Mouse (Mus musculus) CH12F3 (cell line): ENCODE measurements around the gene Rpl31.

Experiments used
- in situ Hi-C: fragments of 300-500 bp; cut with MboI; formaldehyde crosslinking; loops from 2 replicates; pipeline ENCODE4 v1.14.3; 2020; ENCODE audit warnings: low sequenced_read_pairs

Rpl31 gene

GRCm38 (mm10) chr1:39361754-39362514 is 5.7 kb upstream of the Rpl31 start:
- in situ Hi-C loops: no loop called here

- in situ Hi-C loops: no loop called here
Measured at GRCm38 (mm10) chr1:39362515-39362893, 5.1 kb upstream of the Rpl31 start.

DNA sequence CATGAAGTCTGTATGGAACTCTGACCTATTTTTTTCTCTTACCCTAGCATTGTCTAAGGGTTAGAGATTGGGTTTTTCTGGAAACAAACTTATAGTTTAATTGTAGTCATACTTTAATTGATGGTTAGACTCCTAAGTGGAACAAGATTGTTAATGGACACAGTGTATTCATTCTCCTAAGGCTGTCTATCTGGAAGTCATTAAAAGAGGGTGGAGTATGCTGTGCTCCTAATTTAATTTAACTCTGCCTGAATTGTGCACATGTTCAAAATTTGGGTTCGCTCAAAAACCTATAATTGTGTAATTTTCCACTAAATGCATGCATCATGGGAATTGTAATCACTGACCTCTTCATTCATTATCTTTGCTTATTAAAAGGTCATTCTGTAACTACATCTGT is 2.1 kb upstream of the Rpl31 start:
- in situ Hi-C loops: no loop called here

GRCm38 (mm10) chr1:39367045-39367444 is 597 bp upstream of the Rpl31 start:
- in situ Hi-C loops: no loop called here

GRCm38 (mm10) chr1:39368267-39368841 is 712 bp downstream of the Rpl31 start:
- in situ Hi-C loops: no loop called here

DNA sequence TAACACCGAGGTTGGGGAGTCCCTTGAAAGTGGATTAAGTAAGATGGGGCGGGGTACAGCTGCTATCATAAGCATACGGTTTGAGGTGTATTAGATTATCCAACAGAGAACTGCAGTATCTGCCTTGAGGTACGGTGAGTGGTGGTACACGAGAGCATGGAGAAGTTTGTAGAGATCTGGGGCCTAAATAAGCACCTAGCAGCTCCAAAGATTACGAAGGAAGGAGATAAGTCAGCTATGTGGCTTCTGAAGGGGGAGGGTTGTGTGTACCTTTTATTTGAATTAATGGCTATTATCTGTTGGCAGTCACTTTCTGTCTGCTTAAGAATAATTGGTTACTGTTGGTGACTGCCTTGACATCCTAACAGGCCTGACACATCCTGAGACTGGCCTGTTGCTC is 2.8 kb downstream of the Rpl31 start:
- in situ Hi-C loops: no loop called here

DNA sequence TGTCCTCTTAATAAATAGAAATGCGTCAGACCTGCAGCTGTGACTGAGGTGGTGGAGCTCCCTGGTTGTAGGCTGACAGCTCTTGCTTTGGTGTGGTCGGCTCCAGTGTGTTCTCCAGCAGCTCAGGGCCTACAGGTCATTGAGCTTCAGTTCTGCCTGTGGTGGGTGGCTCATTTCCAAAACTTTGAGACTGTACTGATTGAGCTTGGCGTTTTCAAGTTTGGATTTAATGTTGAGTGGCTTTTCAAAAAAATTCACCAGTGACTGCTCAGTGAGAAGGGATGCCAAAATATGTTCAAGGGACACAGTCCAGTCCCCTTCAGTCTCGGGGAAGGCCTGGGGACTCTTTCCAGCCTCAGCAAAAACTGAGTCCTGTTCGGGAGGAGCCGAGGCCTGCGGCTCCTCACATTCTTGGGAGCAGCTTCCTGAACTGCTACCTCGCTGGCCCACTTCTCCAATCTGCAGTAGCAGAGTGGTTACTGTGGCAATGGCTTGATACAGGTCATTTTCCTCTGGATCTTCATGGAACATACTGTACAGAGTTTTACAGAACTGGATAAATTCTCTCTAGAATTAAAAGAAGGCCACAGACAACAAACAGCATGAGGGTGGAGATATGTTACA is 4.7 kb downstream of the Rpl31 start:
- in situ Hi-C loops: no loop called here

- in situ Hi-C loops: no loop called here
Measured at GRCm38 (mm10) chr1:39373378-39373777, 5.7 kb downstream of the Rpl31 start.

DNA sequence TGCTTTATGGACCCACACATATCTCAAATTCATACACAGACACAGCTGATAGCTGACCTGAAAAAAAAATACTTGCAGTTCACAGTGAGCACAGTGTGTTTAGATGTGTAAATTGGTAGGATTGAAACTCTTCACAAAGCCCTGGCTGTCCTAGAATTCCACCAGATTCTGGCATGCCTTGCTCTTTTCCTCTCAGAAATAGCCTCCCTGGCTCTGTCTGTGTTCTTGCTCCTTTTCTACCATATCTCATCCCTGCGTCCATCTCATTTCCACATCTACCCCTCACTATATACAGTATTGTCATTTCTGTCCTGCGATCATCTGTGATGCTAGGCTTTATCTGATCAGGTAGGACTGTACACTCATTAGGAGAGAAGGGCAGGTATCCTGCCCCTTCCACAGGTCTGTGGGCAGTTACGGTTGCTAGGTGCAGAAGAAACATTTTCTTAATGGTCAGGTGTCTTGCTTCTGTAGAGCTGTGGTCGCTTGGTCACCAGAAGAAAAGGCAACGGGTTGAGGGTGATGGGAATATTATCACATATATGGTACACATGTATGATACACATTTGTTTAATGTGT is 6.7 kb downstream of the Rpl31 start:
- in situ Hi-C loops: no loop called here

- in situ Hi-C loops: no loop called here
Measured at GRCm38 (mm10) chr1:39376121-39376520, 8.5 kb downstream of the Rpl31 start.

DNA sequence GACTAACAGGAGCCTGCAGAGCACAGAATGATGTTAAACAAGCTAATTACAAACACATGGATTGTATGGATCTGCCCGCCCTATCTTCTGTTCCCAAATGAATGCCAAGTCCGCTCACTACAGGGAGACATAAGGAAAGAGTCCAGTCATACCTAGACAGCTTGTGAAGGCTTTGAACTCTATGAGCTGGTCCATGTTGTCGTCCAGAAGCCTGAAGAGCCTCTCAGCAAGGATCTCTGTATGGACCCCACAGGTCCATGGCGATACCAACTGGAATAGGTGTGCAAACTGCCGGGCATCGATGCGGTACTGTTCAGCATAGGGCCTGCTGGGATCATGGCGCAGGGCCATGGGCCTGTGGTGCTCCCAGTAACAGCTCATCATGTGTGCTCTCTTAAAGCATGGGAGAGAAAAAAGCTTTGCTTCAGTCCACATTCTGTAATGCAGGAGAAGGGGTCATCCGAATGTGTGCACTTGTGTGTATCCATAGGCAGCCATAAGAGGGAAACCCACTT is 9.1 kb downstream of the Rpl31 start:
- in situ Hi-C loops: no loop called here

DNA sequence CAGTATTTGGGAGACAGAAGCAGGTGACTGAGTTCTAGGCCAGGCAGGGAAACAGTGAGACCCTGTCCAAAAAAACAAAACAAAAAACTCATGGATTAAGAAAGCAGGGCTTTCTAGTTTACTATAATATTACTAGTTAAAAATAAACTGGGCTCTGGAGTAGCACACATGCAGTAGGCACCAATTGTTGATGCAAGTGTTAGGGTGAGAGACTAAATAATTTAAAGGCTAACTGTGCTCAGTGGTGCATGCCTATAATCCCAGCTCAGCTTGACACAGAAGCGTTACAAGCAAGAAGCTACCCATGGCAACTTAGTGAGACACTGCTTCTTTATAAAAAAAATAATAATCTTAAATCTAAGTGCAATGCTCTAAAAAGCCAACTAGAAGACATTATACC is 10.9 kb downstream of the Rpl31 start:
- in situ Hi-C loops: no loop called here

DNA sequence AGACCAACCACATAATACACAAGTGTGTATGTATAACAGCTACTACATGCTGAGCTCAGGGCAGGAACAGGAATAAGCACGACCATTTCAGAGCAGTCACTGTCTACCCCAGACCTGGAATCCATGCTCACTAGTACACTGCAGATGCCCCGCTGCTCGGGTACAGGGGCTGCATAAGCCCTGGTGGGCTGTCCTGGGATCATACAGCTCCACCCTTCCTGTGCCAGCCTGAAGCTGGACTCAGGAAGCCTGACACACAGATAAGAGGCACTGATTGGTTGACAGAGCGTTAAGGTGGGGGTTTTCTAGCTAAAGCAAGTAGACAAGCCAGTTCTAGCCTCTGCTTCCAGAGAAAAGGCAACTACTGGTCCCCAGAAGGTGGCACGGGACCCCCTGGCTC is 11.4 kb downstream of the Rpl31 start:
- in situ Hi-C loops: no loop called here

GRCm38 (mm10) chr1:39381017-39381416 is 13.4 kb downstream of the Rpl31 start:
- in situ Hi-C loops: no loop called here

GRCm38 (mm10) chr1:39384914-39385313 is 17.3 kb downstream of the Rpl31 start:
- in situ Hi-C loops: no loop called here

DNA sequence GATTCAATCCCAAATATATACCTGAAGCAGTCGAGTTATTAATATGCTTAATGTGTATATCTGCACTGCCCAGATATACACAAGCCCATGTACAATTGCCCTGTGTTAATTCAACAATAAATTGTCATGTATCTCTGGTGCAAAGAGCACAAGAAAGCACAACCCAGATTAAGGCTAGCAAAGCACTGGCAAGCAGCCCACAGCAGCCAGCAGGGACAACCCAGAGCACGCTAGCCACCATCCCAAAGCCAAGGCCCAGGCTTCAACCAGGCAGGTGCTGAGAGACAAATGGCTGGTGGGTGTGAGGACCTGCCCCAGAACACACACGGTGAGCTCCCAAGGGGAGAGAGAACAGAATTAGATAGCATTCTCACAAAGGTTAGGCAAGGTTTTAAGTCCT is 18.8 kb downstream of the Rpl31 start:
- in situ Hi-C loops: no loop called here

DNA sequence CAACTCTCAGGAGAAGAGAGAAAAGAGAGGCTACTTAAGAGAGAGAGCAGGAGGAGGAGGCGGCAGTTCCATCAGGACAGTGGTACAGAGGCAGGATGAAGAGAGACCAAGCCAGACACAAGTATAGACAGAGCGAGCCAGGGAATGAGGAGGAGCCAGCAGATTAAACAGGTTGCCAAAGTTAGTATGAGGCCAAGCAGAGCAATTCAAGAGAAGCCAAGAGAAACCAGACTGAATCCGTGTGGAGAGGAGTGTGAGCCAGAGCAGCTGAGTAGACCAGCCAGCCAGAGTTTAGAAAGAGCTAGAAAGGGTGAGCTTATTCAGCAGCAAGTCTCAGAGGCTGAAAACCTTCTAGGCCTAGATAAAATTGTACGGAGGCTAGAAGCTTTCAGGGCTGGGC is 19.9 kb downstream of the Rpl31 start:
- in situ Hi-C loops: no loop called here

DNA sequence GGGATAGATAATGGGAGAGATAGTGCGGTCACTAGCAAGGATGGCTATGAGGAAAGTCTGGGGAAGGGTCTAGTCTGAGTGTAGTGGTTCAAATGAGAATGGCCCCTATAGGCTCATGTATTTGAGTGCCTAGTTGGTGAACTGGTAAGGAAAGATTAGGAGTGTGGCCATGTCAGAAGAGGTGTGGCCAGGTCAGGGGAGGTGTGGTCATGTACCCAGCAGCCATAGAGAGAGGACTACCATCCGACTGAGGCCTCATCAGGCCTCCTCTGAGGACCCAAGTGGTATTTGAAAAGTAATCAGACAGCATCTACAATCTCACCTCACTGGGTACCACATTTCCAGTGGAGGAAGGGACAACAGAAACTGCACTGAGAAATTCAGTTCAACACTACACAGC is 20.5 kb downstream of the Rpl31 start:
- in situ Hi-C loops: no loop called here

- in situ Hi-C loops: no loop called here
Measured at GRCm38 (mm10) chr1:39389338-39389737, 21.7 kb downstream of the Rpl31 start.

DNA sequence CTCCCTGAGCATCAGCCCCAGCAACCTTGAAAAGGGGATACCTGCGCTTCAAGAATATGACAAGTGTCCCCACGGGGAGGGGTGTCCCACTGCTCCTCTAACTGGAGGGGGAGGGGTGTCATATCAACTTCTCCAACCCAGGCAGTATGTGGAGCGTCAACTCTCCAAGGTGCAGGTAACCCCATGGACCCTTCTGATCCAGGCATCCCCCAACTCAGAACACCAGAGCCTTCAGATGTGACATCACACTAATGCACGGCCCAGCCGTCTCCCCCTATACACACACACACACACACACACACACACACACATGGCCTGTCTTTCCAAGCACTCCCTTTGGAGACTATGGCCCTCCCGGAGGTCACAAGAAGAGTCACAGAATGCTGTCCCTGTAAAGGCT is 24.0 kb downstream of the Rpl31 start:
- in situ Hi-C loops: loop anchor here (10.0 kb wide), 1 partner anchor 113 kb away; no protein-coding TSS in a partner anchor

- in situ Hi-C loops: loop anchor here (10.0 kb wide), 1 partner anchor 113 kb away; no protein-coding TSS in a partner anchor
Measured at GRCm38 (mm10) chr1:39392189-39392588, 24.5 kb downstream of the Rpl31 start.
